Mouse (Mus musculus) embryonic facial prominence, embryonic 12.5 days (tissue): ENCODE measurements at regions not wholly inside any gene's neighbourhood (a gene's known extent, or its start where the extent isn't known, plus 50 kb on each side); places are given as distances from the start of the nearest gene placed in this dataset.

Source experiments
- ATAC-seq: fragments of 200-750 bp; cut with Nextera tagmentation; 2 replicates; pipeline ENCODE4 v1.8.0; 2017; ENCODE audit not compliant: insufficient number of reproducible peaks, insufficient read depth, low FRiP score, low TSS enrichment
- H3K27ac ChIP-seq: fragments of 300-500 bp; sonication (generic); 2 replicates; pipeline ENCODE4 v1.5.1; 2016; ENCODE audit warnings: mild to moderate bottlenecking
- H3K27me3 ChIP-seq: fragments of 300-500 bp; sonication (generic); 2 replicates; pipeline ENCODE4 v1.6.1; 2016; ENCODE audit warnings: mild to moderate bottlenecking, moderate library complexity
- H3K36me3 ChIP-seq: fragments of 300-500 bp; sonication (generic); 2 replicates; pipeline ENCODE4 v1.6.1; 2016; ENCODE audit warnings: mild to moderate bottlenecking
- H3K4me1 ChIP-seq: fragments of 300-500 bp; sonication (generic); 2 replicates; pipeline ENCODE4 v1.6.1; 2016
- H3K4me2 ChIP-seq: fragments of 300-500 bp; sonication (generic); replicated peaks from 2 replicates; pipeline ENCODE4 v1.6.1; 2016; ENCODE audit warnings: mild to moderate bottlenecking, moderate library complexity
- H3K4me3 ChIP-seq: fragments of 300-500 bp; sonication (generic); 2 replicates; pipeline ENCODE4 v1.5.1; 2016; ENCODE audit warnings: mild to moderate bottlenecking
- H3K9ac ChIP-seq: fragments of 300-500 bp; sonication (generic); 2 replicates; pipeline ENCODE4 v1.6.1; 2016; ENCODE audit warnings: mild to moderate bottlenecking, moderate library complexity
- H3K9me3 ChIP-seq: fragments of 300-500 bp; sonication (generic); 2 replicates; pipeline ENCODE4 v1.6.1; 2016; ENCODE audit warnings: mild to moderate bottlenecking, moderate library complexity
- WGBS: fragments of 180-500 bp; shearing (Covaris S2); methylation state at CpG from one replicate; pipeline ENCODE4 v1.1.7; 2016; 5-methylcytosine and 5-hydroxymethylcytosine counted together

- Histone ChIP-seq H3K27ac (no peak overlapping the region), H3K9me3 (no peaks in the 10 kb centered on the region), H3K4me1 (peaks cover 8% of the 10 kb centered on the region), H3K9ac (no peak overlapping the region), H3K4me2 (no peak overlapping the region), H3K36me3 (no peaks in the 10 kb centered on the region), H3K4me3 (no peak overlapping the region), H3K27me3 (no peaks in the 10 kb centered on the region)
- WGBS = 58% methylated on average over 8 of the region's 8 CpGs
- ATAC-seq = peak; percentile 60; the same call in 1 of the 2 replicates
These were observed 87.1 kb upstream of the Sash1 start for GRCm38 (mm10) chr10:8972789-8973551.

GRCm38 (mm10) chr10:8970807-8971206, 84.9 kb upstream of the Sash1 start:
- Histone ChIP-seq H3K27ac (no peak overlapping the region), H3K27me3 (no peaks in the 10 kb centered on the region), H3K4me3 (no peak overlapping the region), H3K9ac (no peak overlapping the region), H3K4me1 (peaks cover 10% of the 10 kb centered on the region), H3K9me3 (no peaks in the 10 kb centered on the region), H3K4me2 (no peak overlapping the region), H3K36me3 (no peaks in the 10 kb centered on the region)
- WGBS = 78% methylated on average over 3 of the region's 3 CpGs
- no peak for ATAC-seq

- Histone ChIP-seq H3K9ac (no peak overlapping the region), H3K27ac (no peak overlapping the region), H3K4me2 (no peak overlapping the region), H3K9me3 (no peaks in the 10 kb centered on the region), H3K36me3 (no peaks in the 10 kb centered on the region), H3K4me1 (peaks cover 10% of the 10 kb centered on the region), H3K27me3 (no peaks in the 10 kb centered on the region), H3K4me3 (no peak overlapping the region)
- no peak for ATAC-seq
These were observed 83.7 kb upstream of the Sash1 start for GRCm38 (mm10) chr10:8969586-8969985.

GRCm38 (mm10) chr10:8969016-8969415, 83.1 kb upstream of the Sash1 start:
- no peaks in the 10 kb centered on the region for H3K27me3 ChIP-seq
- no peak overlapping the region for H3K4me3 ChIP-seq
- 72% methylated on average over 5 of the region's 5 CpGs for WGBS
- no peaks in the 10 kb centered on the region for H3K36me3 ChIP-seq
- H3K4me2 ChIP-seq = no peak overlapping the region
- H3K4me1 ChIP-seq = peaks cover 10% of the 10 kb centered on the region
- H3K9me3 ChIP-seq = no peaks in the 10 kb centered on the region
- H3K27ac ChIP-seq = no peak overlapping the region
- no peak overlapping the region for H3K9ac ChIP-seq
- ATAC-seq = no peak

- H3K4me1 ChIP-seq = peaks cover 10% of the 10 kb centered on the region
- H3K9me3 ChIP-seq = no peaks in the 10 kb centered on the region
- no peak overlapping the region for H3K4me2 ChIP-seq
- 36% methylated on average over 8 of the region's 8 CpGs for WGBS
- H3K27me3 ChIP-seq = no peaks in the 10 kb centered on the region
- H3K9ac ChIP-seq = no peak overlapping the region
- ATAC-seq = no peak
- H3K27ac ChIP-seq = peak overlapping the region; percentile 37; the same call in 1 of the 2 replicates
- H3K36me3 ChIP-seq = no peaks in the 10 kb centered on the region
- H3K4me3 ChIP-seq = no peak overlapping the region
These were observed 82.5 kb upstream of the Sash1 start for GRCm38 (mm10) chr10:8968276-8968923.

- Histone ChIP-seq H3K9me3 (no peaks in the 10 kb centered on the region), H3K27ac (no peak overlapping the region), H3K4me3 (no peak overlapping the region), H3K9ac (no peak overlapping the region), H3K36me3 (no peaks in the 10 kb centered on the region), H3K4me1 (0 out of 2 replicates have a peak, but pooled peaks cover 11% of the 10 kb centered on the region), H3K27me3 (no peaks in the 10 kb centered on the region), H3K4me2 (no peak overlapping the region)
- 73% methylated on average over 5 of the region's 5 CpGs for WGBS
- ATAC-seq = no peak
These were observed 77.1 kb upstream of the Sash1 start for GRCm38 (mm10) chr10:8962921-8963320.

GRCm38 (mm10) chr10:8960964-8961675, 75.2 kb upstream of the Sash1 start:
- Histone ChIP-seq H3K4me2 (no peak overlapping the region), H3K9ac (no peak overlapping the region), H3K36me3 (no peaks in the 10 kb centered on the region), H3K27ac (no peak overlapping the region), H3K4me3 (no peak overlapping the region), H3K27me3 (no peaks in the 10 kb centered on the region), H3K9me3 (no peaks in the 10 kb centered on the region), H3K4me1 (peaks cover 11% of the 10 kb centered on the region; the same call in 1 of the 2 replicates)
- 44% methylated on average over 10 of the region's 10 CpGs for WGBS
- no peak for ATAC-seq

- H3K27ac ChIP-seq = peak overlapping the region; percentile 41; the same call in 1 of the 2 replicates
- WGBS = 41% methylated on average over 9 of the region's 9 CpGs
These were observed 74.5 kb upstream of the Sash1 start for GRCm38 (mm10) chr10:8960275-8960960.

GRCm38 (mm10) chr10:8955499-8956211, 69.8 kb upstream of the Sash1 start:
- ATAC-seq = no peak
- Histone ChIP-seq H3K9ac (no peak overlapping the region), H3K27me3 (no peaks in the 10 kb centered on the region), H3K9me3 (no peaks in the 10 kb centered on the region), H3K4me1 (peaks cover 17% of the 10 kb centered on the region; the same call in 1 of the 2 replicates), H3K4me3 (no peak overlapping the region), H3K36me3 (no peaks in the 10 kb centered on the region), H3K4me2 (no peak overlapping the region), H3K27ac (0 out of 2 replicates have a peak overlapping the region, but pooled peaks have one; percentile 30)
- 57% methylated on average over 6 of the region's 6 CpGs for WGBS

More at GRCm38 (mm10) chr10:8960275-8960960, 74.5 kb upstream of the Sash1 start:
- no peaks in the 10 kb centered on the region for H3K27me3 ChIP-seq
- no peak overlapping the region for H3K9ac ChIP-seq
- no peak overlapping the region for H3K4me2 ChIP-seq
- no peak overlapping the region for H3K4me3 ChIP-seq
- no peak for ATAC-seq
- no peaks in the 10 kb centered on the region for H3K9me3 ChIP-seq
- no peaks in the 10 kb centered on the region for H3K36me3 ChIP-seq
- H3K4me1 ChIP-seq = peaks cover 18% of the 10 kb centered on the region; the same call in 1 of the 2 replicates

- WGBS = 88% methylated on average over 4 of the region's 4 CpGs
These were observed 68.1 kb upstream of the Sash1 start for GRCm38 (mm10) chr10:8954003-8954402.

GRCm38 (mm10) chr10:8952922-8953321, 67.1 kb upstream of the Sash1 start:
- 77% methylated on average over 5 of the region's 5 CpGs for WGBS
- H3K9me3 ChIP-seq = no peaks in the 10 kb centered on the region
- no peaks in the 10 kb centered on the region for H3K36me3 ChIP-seq
- no peak overlapping the region for H3K27ac ChIP-seq
- ATAC-seq = no peak
- no peak overlapping the region for H3K4me2 ChIP-seq
- no peak overlapping the region for H3K4me3 ChIP-seq
- H3K27me3 ChIP-seq = no peaks in the 10 kb centered on the region
- no peak overlapping the region for H3K9ac ChIP-seq
- peaks cover 10% of the 10 kb centered on the region; the same call in 1 of the 2 replicates for H3K4me1 ChIP-seq

More at GRCm38 (mm10) chr10:8954003-8954402, 68.1 kb upstream of the Sash1 start:
- H3K9ac ChIP-seq = no peak overlapping the region
- no peaks in the 10 kb centered on the region for H3K27me3 ChIP-seq
- H3K9me3 ChIP-seq = no peaks in the 10 kb centered on the region
- no peaks in the 10 kb centered on the region for H3K36me3 ChIP-seq
- no peak overlapping the region for H3K4me3 ChIP-seq
- H3K4me2 ChIP-seq = no peak overlapping the region
- no peak for ATAC-seq
- no peak overlapping the region for H3K27ac ChIP-seq
- H3K4me1 ChIP-seq = peaks cover 10% of the 10 kb centered on the region; the same call in 1 of the 2 replicates
